Comparison of ENCODE assay signal across 8 mouse cellular contexts in the genomic region with DNA sequence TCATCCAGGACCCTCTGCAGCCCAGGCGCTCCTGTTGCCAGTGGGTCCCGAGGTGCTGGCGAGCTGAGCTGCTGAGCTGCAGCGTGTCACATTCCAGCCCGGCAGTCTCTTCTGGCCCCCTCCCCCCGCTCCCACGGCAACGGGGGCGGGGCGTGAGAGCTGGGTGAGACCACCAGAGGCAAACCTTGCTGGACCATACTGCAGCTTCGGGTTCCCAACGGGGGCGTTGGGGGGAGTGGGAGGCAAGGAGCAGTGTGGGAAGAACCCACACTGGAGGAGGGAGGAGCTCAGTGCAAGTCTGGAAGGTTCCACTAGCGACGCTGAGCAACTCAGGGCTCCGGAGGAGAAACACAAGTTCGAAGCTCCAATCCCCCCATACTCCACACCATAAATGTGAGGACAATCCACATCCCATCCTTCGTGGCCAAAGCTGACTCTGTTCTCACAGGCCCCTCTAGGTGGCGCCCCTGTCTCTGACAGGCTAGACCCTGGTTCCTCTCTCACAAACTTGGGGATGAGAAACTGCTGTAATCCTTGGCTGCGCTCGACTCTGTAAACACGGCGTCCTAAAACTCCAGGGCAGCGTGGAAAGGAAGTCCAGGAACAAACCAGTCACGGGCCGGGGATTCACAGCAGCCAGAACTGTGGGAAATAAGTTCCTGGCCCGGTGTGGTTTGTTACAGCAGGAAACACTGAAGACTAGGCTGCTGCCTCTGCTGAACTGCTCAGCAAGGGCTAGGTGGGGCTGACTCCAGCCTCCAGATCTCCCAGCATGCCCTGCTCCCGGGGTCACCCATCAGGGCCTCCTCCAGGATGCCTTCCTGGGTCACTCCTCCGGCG. TPM values are rescaled to one million over a fixed set of nuclear protein-coding genes. Genes with fewer than 3 reads are reported as not detected.
DNase-seq lines count a peak whose midpoint lies in the region; ATAC-seq lines count a peak whose summit lies in the region.

No protein-coding gene starts in this region.

- H3K4me2 ChIP-seq in hindbrain, embryonic 13.5 days: peak overlapping the region; percentile 49

- no peaks in the 10 kb centered on the region for H3K9me3 ChIP-seq in hindbrain, embryonic 13.5 days

- peaks cover 3% of the 10 kb centered on the region; the same call in 1 of the 2 replicates for H3K36me3 ChIP-seq in hindbrain, embryonic 13.5 days

- H3K27ac ChIP-seq in hindbrain, embryonic 13.5 days: peak overlapping the region; percentile 77

- peak overlapping the region; percentile 25 for H3K4me3 ChIP-seq in hindbrain, embryonic 13.5 days

- peak; percentile 72 for ATAC-seq in hindbrain, embryonic 13.5 days (ENCODE audit: low FRiP score)

- peaks cover 16% of the 10 kb centered on the region for H3K4me1 ChIP-seq in hindbrain, embryonic 13.5 days (replicated peaks)

- peak; percentile 54 for DNase-seq in NIH3T3 (ENCODE audit: low read depth)
- peak; percentile 86 to 93 for DNase-seq in cerebellum, postnatal 25 days
- DNase-seq in frontal cortex, postnatal 25 days (ENCODE audit: low spot score in 2 of 2): peak; percentile 82 to 89
- peak; percentile 79 to 94 for DNase-seq in layer of hippocampus, postnatal 25 days (ENCODE audit: extremely low spot score in 1 of 2, low spot score in 1 of 2)
- DNase-seq in lung, postnatal 14 days: peak; percentile 93
- DNase-seq in retina, adult 2 months (ENCODE audit: low read depth, low spot score): peak; percentile 33
- peak; percentile 86 for DNase-seq in thymus, postnatal 4 days

- peak overlapping the region; percentile 61 for H3K9ac ChIP-seq in hindbrain, embryonic 13.5 days

- no peaks in the 10 kb centered on the region for H3K27me3 ChIP-seq in hindbrain, embryonic 13.5 days

- 2% methylated on average over 30 of the region's 30 CpGs for WGBS in hindbrain, embryonic 13.5 days

RNA-seq across cellular contexts. Expression of a gene that starts 41.0 kb away (rescaled TPM):
- polyA plus RNA-seq in hindbrain, embryonic 13.5 days (2015; fragmentation: Nextera tagmentation; extraction: Ambion mirVana): 2.4 and 2.7 TPM in 2 replicates
- total RNA-seq in layer of hippocampus, postnatal 25 days (2021): 10 to 100 TPM; 61.2 to 64.5 TPM

RNA-seq across cellular contexts. Expression of a gene that starts 46.6 kb away (rescaled TPM):
- not detected in 2 replicates for polyA plus RNA-seq in hindbrain, embryonic 13.5 days (2015; fragmentation: Nextera tagmentation; extraction: Ambion mirVana)
- total RNA-seq in layer of hippocampus, postnatal 25 days (2021): not detected

Comparison
In these comparisons a context has a peak if more than half of its experiments do, and no peak if none do; other contexts are left out.
1. Peak in every context shown above with its lines: DNase-seq, ATAC-seq, H3K4me3 ChIP-seq and H3K27ac ChIP-seq.
2. DNase-seq: peak in every context shown above with its lines; median percentile 93 in lung, postnatal 14 days; 90 in cerebellum, postnatal 25 days; 86 in layer of hippocampus, postnatal 25 days; 86 in thymus, postnatal 4 days; 86 in frontal cortex, postnatal 25 days; 54 in NIH3T3; 33 in retina, adult 2 months.